Comparison of ENCODE assay signal across 18 mouse cellular contexts in the genomic region with DNA sequence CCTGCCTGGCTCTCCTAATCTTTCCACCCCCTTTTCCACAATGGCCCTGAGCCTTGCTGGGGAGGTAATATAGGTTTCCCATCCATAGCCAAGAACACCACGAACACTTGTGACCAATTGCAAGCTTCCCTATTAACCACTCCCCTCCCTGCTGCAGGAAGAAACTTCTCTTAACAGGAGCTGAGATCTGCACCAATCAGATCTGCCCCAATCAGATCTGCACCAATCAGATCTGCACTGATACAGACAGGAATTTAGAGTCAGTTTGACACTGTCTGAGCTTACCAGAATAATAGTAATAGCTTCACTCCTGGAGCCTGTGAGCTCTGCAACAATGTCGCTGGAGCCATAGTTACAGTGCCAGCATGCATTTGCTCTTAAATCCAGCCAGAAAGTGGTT. TPM values are rescaled to one million over a fixed set of nuclear protein-coding genes. Genes with fewer than 3 reads are reported as not detected.
DNase-seq lines count a peak whose midpoint lies in the region; ATAC-seq and TF ChIP-seq lines count a peak whose summit lies in the region.
"Had no signal": no experiment of that assay in that cellular context is flagged by ENCODE, and none has a peak within 500 bp of the region (broad histone marks: within the 10 kb centered on the region; RNA-seq: fewer than 3 reads in every experiment).

No protein-coding gene starts in this region.

- no peak overlapping the region for H3K9ac ChIP-seq in hindbrain, postnatal 0 days (replicated peaks; ENCODE audit: low read length)
- H3K9ac ChIP-seq in hindbrain, embryonic 12.5 days = no peak overlapping the region
- no peak overlapping the region for H3K9ac ChIP-seq in forebrain, postnatal 0 days
- H3K9ac ChIP-seq: embryonic facial prominence, embryonic 12.5 days had no signal

- H3K4me1 ChIP-seq in hindbrain, postnatal 0 days (ENCODE audit: insufficient read depth, low read length) = peaks cover 13% of the 10 kb centered on the region
- H3K4me1 ChIP-seq in hindbrain, embryonic 12.5 days = peaks cover 8% of the 10 kb centered on the region
- H3K4me1 ChIP-seq in forebrain, postnatal 0 days (ENCODE audit: insufficient read depth) = peaks cover 10% of the 10 kb centered on the region; the same call in 1 of the 2 replicates

- H3K36me3 ChIP-seq in hindbrain, postnatal 0 days (ENCODE audit: insufficient read depth, low read length) = no peaks in the 10 kb centered on the region
- no peaks in the 10 kb centered on the region for H3K36me3 ChIP-seq in hindbrain, embryonic 12.5 days
- no peaks in the 10 kb centered on the region for H3K36me3 ChIP-seq in forebrain, postnatal 0 days (ENCODE audit: insufficient read depth)
- H3K36me3 ChIP-seq: embryonic facial prominence, embryonic 12.5 days had no signal

- no peaks in the 10 kb centered on the region for H3K9me3 ChIP-seq in hindbrain, postnatal 0 days (ENCODE audit: low read length)
- H3K9me3 ChIP-seq in hindbrain, embryonic 12.5 days (replicated peaks) = no peaks in the 10 kb centered on the region
- no peaks in the 10 kb centered on the region for H3K9me3 ChIP-seq in forebrain, postnatal 0 days (ENCODE audit: low read length)
- H3K9me3 ChIP-seq: embryonic facial prominence, embryonic 12.5 days had no signal

- H3K4me3 ChIP-seq in hindbrain, postnatal 0 days (ENCODE audit: low read length) = no peak overlapping the region
- H3K4me3 ChIP-seq in hindbrain, embryonic 12.5 days = no peak overlapping the region
- no peak overlapping the region for H3K4me3 ChIP-seq in forebrain, postnatal 0 days (ENCODE audit: low read depth, low read length)
- H3K4me3 ChIP-seq: embryonic facial prominence, embryonic 12.5 days had no signal

- no peak overlapping the region for H3K27ac ChIP-seq in hindbrain, postnatal 0 days
- H3K27ac ChIP-seq in hindbrain, embryonic 12.5 days = no peak overlapping the region
- H3K27ac ChIP-seq in forebrain, postnatal 0 days (ENCODE audit: low read depth, low read length) = no peak overlapping the region
- H3K27ac ChIP-seq: embryonic facial prominence, embryonic 12.5 days had no signal

- peak; percentile 6 for DNase-seq in hindbrain, postnatal 0 days (ENCODE audit: low spot score)
- DNase-seq in ES-CJ7 (ENCODE audit: low read depth, low spot score) (peak; percentile 18), ZHBTc4 (ENCODE audit: low read depth, low spot score) (peak; percentile 11)
- peak; percentile 32 for DNase-seq in forebrain, postnatal 0 days
- DNase-seq in layer of hippocampus, adult 8-10 months (ENCODE audit: low spot score in 2 of 2) = no peak
- DNase-seq in ovary, postnatal 14 days (ENCODE audit: low spot score) = no peak
- DNase-seq: cerebellum, postnatal 14 days; heart, postnatal 14 days; kidney, adult 8-10 months; kidney, postnatal 4 days; lung, adult 2 months; spleen, adult 18-20 months; thymus, adult 18-20 months had no signal

- no peak overlapping the region for H3K4me2 ChIP-seq in hindbrain, postnatal 0 days (ENCODE audit: low read depth, low read length)
- no peak overlapping the region for H3K4me2 ChIP-seq in hindbrain, embryonic 12.5 days (replicated peaks)
- H3K4me2 ChIP-seq in forebrain, postnatal 0 days (ENCODE audit: low read depth) = no peak overlapping the region
- H3K4me2 ChIP-seq: embryonic facial prominence, embryonic 12.5 days; heart, embryonic 11.5 days; liver, embryonic 11.5 days had no signal

- WGBS in hindbrain, postnatal 0 days = 16% methylated on average over 2 of the region's 2 CpGs
- 24% methylated on average over 2 of the region's 2 CpGs for WGBS in hindbrain, embryonic 12.5 days
- WGBS in forebrain, postnatal 0 days = 22% methylated on average over 2 of the region's 2 CpGs

- no peak for ATAC-seq in hindbrain, postnatal 0 days
- ATAC-seq in hindbrain, embryonic 12.5 days (ENCODE audit: low FRiP score) = no peak
- peak; percentile 37; the same call in 1 of the 2 replicates for ATAC-seq in forebrain, postnatal 0 days

- no peak for TF ChIP-seq CTCF in hindbrain, postnatal 0 days (IDR thresholded peaks at IDR 0.05; ENCODE audit: low read depth)
- TF ChIP-seq CTCF in forebrain, postnatal 0 days (IDR thresholded peaks at IDR 0.05; ENCODE audit: low read depth) = no peak

- H3K27me3 ChIP-seq in hindbrain, postnatal 0 days (ENCODE audit: insufficient read depth, low read length) = no peaks in the 10 kb centered on the region
- H3K27me3 ChIP-seq in hindbrain, embryonic 12.5 days = peaks cover 34% of the 10 kb centered on the region
- H3K27me3 ChIP-seq in forebrain, postnatal 0 days (ENCODE audit: insufficient read depth, low read length) = 0 out of 2 replicates have a peak, but pooled peaks cover 3% of the 10 kb centered on the region

RNA-seq across cellular contexts. Expression of a gene that starts 58.9 kb away (rescaled TPM):
- 8.0 and 10.6 TPM in 2 replicates for total RNA-seq in hindbrain, postnatal 0 days (2014; rRNA removed)
- 3.2 and 3.4 TPM in 2 replicates for polyA plus RNA-seq in hindbrain, postnatal 0 days (2015; fragmentation: Nextera tagmentation; extraction: Ambion mirVana)
- polyA plus RNA-seq in hindbrain, embryonic 12.5 days (2016; fragmentation: Nextera tagmentation; extraction: Ambion mirVana) = 4.5 and 4.6 TPM in 2 replicates
- 5.6 and 7.2 TPM in 2 replicates for total RNA-seq in forebrain, postnatal 0 days (2014; rRNA removed)
- polyA plus RNA-seq in forebrain, postnatal 0 days (2015; fragmentation: Nextera tagmentation; extraction: Ambion mirVana) = 2.2 and 2.3 TPM in 2 replicates
- 10 to 100 TPM; 11.8 to 14.2 (median 13.2) TPM for total RNA-seq in layer of hippocampus, adult 8-10 months (2022)
- polyA plus RNA-seq: C2C12 had no signal

Comparison
In these comparisons a context has a peak if more than half of its experiments do, and no peak if none do; other contexts are left out.
1. DNase-seq: peak in hindbrain, postnatal 0 days (single experiment), ES-CJ7 (single experiment), ZHBTc4 (single experiment) and forebrain, postnatal 0 days (single experiment); none in layer of hippocampus, adult 8-10 months (0 of 2) and ovary, postnatal 14 days (single experiment).